Mouse (Mus musculus) stomach, embryonic 15.5 days (tissue): ENCODE measurements around the gene Spdef. TPM values are rescaled to one million over a fixed set of nuclear protein-coding genes. Genes with fewer than 3 reads are reported as not detected.

Source experiments
- ATAC-seq: fragments of 200-750 bp; cut with Nextera tagmentation; 2 replicates; pipeline ENCODE4 v1.8.0; 2017; ENCODE audit warnings: low read depth, moderate number of reproducible peaks, moderate TSS enrichment; ENCODE audit not compliant: insufficient read depth, low FRiP score
- H3K27ac ChIP-seq: fragments of 300-500 bp; sonication (generic); 2 replicates; pipeline ENCODE4 v1.5.1; 2015; ENCODE audit warnings: mild to moderate bottlenecking, inconsistent platforms
- H3K27me3 ChIP-seq: fragments of 300-500 bp; sonication (generic); replicated peaks from 2 replicates; pipeline ENCODE4 v1.6.1; 2015; ENCODE audit warnings: inconsistent platforms
- H3K36me3 ChIP-seq: fragments of 300-500 bp; sonication (generic); 2 replicates; pipeline ENCODE4 v1.6.1; 2015; ENCODE audit warnings: inconsistent platforms
- H3K4me1 ChIP-seq: fragments of 300-500 bp; sonication (generic); 2 replicates; pipeline ENCODE4 v1.6.1; 2015; ENCODE audit warnings: inconsistent platforms
- H3K4me2 ChIP-seq: fragments of 300-500 bp; sonication (generic); 2 replicates; pipeline ENCODE4 v1.6.1; 2015; ENCODE audit warnings: mild to moderate bottlenecking, inconsistent platforms
- H3K4me3 ChIP-seq: fragments of 300-500 bp; sonication (generic); replicated peaks from 2 replicates; pipeline ENCODE4 v1.5.1; 2015; ENCODE audit warnings: inconsistent platforms
- H3K9ac ChIP-seq: fragments of 300-500 bp; sonication (generic); 2 replicates; pipeline ENCODE4 v1.6.1; 2015; ENCODE audit warnings: inconsistent platforms
- H3K9me3 ChIP-seq: fragments of 300-500 bp; sonication (generic); 2 replicates; pipeline ENCODE4 v1.6.1; 2016; ENCODE audit warnings: inconsistent platforms
- WGBS: fragments of 180-500 bp; shearing (Covaris S2); methylation state at CpG from one replicate; pipeline ENCODE4 v1.1.7; 2015; 5-methylcytosine and 5-hydroxymethylcytosine counted together
- polyA plus RNA-seq: library from polyadenylated mRNA; unstranded; fragments of >200 nt; fragmentation: Nextera tagmentation; extraction: Ambion mirVana; gene quantifications from 2 replicates; pipeline ENCODE4 v1.2.1, GENCODE M21; 2015

Spdef gene
- polyA plus RNA-seq, 1 experiment from 2014 or later = 18.9 TPM

GRCm38 (mm10) chr17:27751314-27752202 is 22.8 kb upstream of the Spdef start:
- Histone ChIP-seq H3K4me3 (no peak overlapping the region), H3K4me2 (no peak overlapping the region), H3K9me3 (no peaks in the 10 kb centered on the region), H3K27ac (no peak overlapping the region), H3K27me3 (no peaks in the 10 kb centered on the region), H3K9ac (no peak overlapping the region), H3K36me3 (no peaks in the 10 kb centered on the region), H3K4me1 (0 out of 2 replicates have a peak, but pooled peaks cover under 1% of the 10 kb centered on the region)
- ATAC-seq = no peak
- 85% methylated on average over 8 of the region's 8 CpGs for WGBS

GRCm38 (mm10) chr17:27750451-27750942 is 21.7 kb upstream of the Spdef start:
- Histone ChIP-seq H3K9me3 (no peaks in the 10 kb centered on the region), H3K27ac (no peak overlapping the region), H3K4me3 (no peak overlapping the region), H3K27me3 (no peaks in the 10 kb centered on the region), H3K4me1 (0 out of 2 replicates have a peak, but pooled peaks cover 5% of the 10 kb centered on the region), H3K36me3 (no peaks in the 10 kb centered on the region), H3K9ac (no peak overlapping the region), H3K4me2 (no peak overlapping the region)
- WGBS = 91% methylated on average over 6 of the region's 6 CpGs
- ATAC-seq = no peak

GRCm38 (mm10) chr17:27748123-27748522 is 19.4 kb upstream of the Spdef start:
- no peak overlapping the region for H3K4me3 ChIP-seq
- no peak overlapping the region for H3K9ac ChIP-seq
- no peaks in the 10 kb centered on the region for H3K27me3 ChIP-seq
- H3K9me3 ChIP-seq = no peaks in the 10 kb centered on the region
- H3K4me1 ChIP-seq = 0 out of 2 replicates have a peak, but pooled peaks cover 5% of the 10 kb centered on the region
- 84% methylated on average over 2 of the region's 2 CpGs for WGBS
- no peak for ATAC-seq
- H3K27ac ChIP-seq = no peak overlapping the region
- H3K4me2 ChIP-seq = no peak overlapping the region
- H3K36me3 ChIP-seq = no peaks in the 10 kb centered on the region

- Histone ChIP-seq H3K4me2 (no peak overlapping the region), H3K4me3 (no peak overlapping the region), H3K27ac (no peak overlapping the region), H3K27me3 (no peaks in the 10 kb centered on the region), H3K9ac (no peak overlapping the region), H3K36me3 (no peaks in the 10 kb centered on the region), H3K4me1 (0 out of 2 replicates have a peak, but pooled peaks cover 5% of the 10 kb centered on the region), H3K9me3 (no peaks in the 10 kb centered on the region)
- no peak for ATAC-seq
- 53% methylated on average over 4 of the region's 4 CpGs for WGBS
These were observed 17.7 kb upstream of the Spdef start for GRCm38 (mm10) chr17:27746446-27746845.

- H3K4me2 ChIP-seq = no peak overlapping the region
- 80% methylated on average over 6 of the region's 6 CpGs for WGBS
These were observed 12.2 kb upstream of the Spdef start for GRCm38 (mm10) chr17:27740961-27741360.

GRCm38 (mm10) chr17:27734344-27735073 is 5.8 kb upstream of the Spdef start:
- Histone ChIP-seq H3K9ac (no peak overlapping the region), H3K9me3 (no peaks in the 10 kb centered on the region), H3K27ac (peak overlapping the region; percentile 85), H3K4me2 (peak overlapping the region; percentile 25; the same call in 1 of the 2 replicates), H3K4me3 (no peak overlapping the region), H3K27me3 (no peaks in the 10 kb centered on the region), H3K4me1 (0 out of 2 replicates have a peak, but pooled peaks cover 5% of the 10 kb centered on the region), H3K36me3 (no peaks in the 10 kb centered on the region)
- WGBS = 18% methylated on average over 13 of the region's 13 CpGs
- peak; percentile 90 for ATAC-seq

More at GRCm38 (mm10) chr17:27740961-27741360, 12.2 kb upstream of the Spdef start:
- Histone ChIP-seq H3K27me3 (no peaks in the 10 kb centered on the region), H3K4me3 (no peak overlapping the region), H3K9me3 (no peaks in the 10 kb centered on the region), H3K4me1 (0 out of 2 replicates have a peak, but pooled peaks cover 4% of the 10 kb centered on the region), H3K27ac (no peak overlapping the region), H3K9ac (no peak overlapping the region), H3K36me3 (no peaks in the 10 kb centered on the region)
- no peak for ATAC-seq

- Histone ChIP-seq H3K4me2 (no peak overlapping the region), H3K9me3 (no peaks in the 10 kb centered on the region), H3K4me1 (0 out of 2 replicates have a peak, but pooled peaks cover 8% of the 10 kb centered on the region), H3K9ac (no peak overlapping the region), H3K27me3 (no peaks in the 10 kb centered on the region), H3K36me3 (no peaks in the 10 kb centered on the region), H3K4me3 (no peak overlapping the region), H3K27ac (no peak overlapping the region)
- ATAC-seq = no peak
- 78% methylated on average over 3 of the region's 3 CpGs for WGBS
These were observed 3.9 kb upstream of the Spdef start for GRCm38 (mm10) chr17:27732694-27733093.

GRCm38 (mm10) chr17:27732152-27732551 is 3.4 kb upstream of the Spdef start:
- no peak for ATAC-seq
- Histone ChIP-seq H3K36me3 (no peaks in the 10 kb centered on the region), H3K4me1 (0 out of 2 replicates have a peak, but pooled peaks cover 8% of the 10 kb centered on the region), H3K4me3 (no peak overlapping the region), H3K27me3 (no peaks in the 10 kb centered on the region), H3K4me2 (no peak overlapping the region), H3K9me3 (no peaks in the 10 kb centered on the region), H3K27ac (no peak overlapping the region), H3K9ac (no peak overlapping the region)
- WGBS = 53% methylated on average over 5 of the region's 5 CpGs

- Histone ChIP-seq H3K4me1 (peaks cover 22% of the 10 kb centered on the region), H3K9me3 (no peaks in the 10 kb centered on the region), H3K4me2 (peak overlapping the region; percentile 44), H3K36me3 (no peaks in the 10 kb centered on the region), H3K27me3 (no peaks in the 10 kb centered on the region), H3K4me3 (peak overlapping the region; percentile 37; the same call in 1 of the 2 replicates), H3K9ac (no peak overlapping the region), H3K27ac (peak overlapping the region; percentile 40)
- 35% methylated on average over 7 of the region's 7 CpGs for WGBS
- 0 out of 2 replicates have a peak, but pooled peaks have one; percentile 9 for ATAC-seq
These were observed 2.2 kb downstream of the Spdef start for GRCm38 (mm10) chr17:27726527-27726926.

- Histone ChIP-seq H3K9ac (no peak overlapping the region), H3K9me3 (no peaks in the 10 kb centered on the region), H3K4me3 (no peak overlapping the region), H3K4me2 (peak overlapping the region; percentile 44), H3K27me3 (no peaks in the 10 kb centered on the region), H3K36me3 (no peaks in the 10 kb centered on the region), H3K4me1 (peaks cover 22% of the 10 kb centered on the region), H3K27ac (no peak overlapping the region)
- ATAC-seq = no peak
- 19% methylated on average over 10 of the region's 10 CpGs for WGBS
These were observed 3.3 kb downstream of the Spdef start for GRCm38 (mm10) chr17:27725412-27725811.

- H3K4me1 ChIP-seq = peaks cover 22% of the 10 kb centered on the region
- H3K9ac ChIP-seq = no peak overlapping the region
- no peaks in the 10 kb centered on the region for H3K36me3 ChIP-seq
- H3K9me3 ChIP-seq = no peaks in the 10 kb centered on the region
- no peak for ATAC-seq
- H3K27me3 ChIP-seq = no peaks in the 10 kb centered on the region
- H3K4me2 ChIP-seq = peak overlapping the region; percentile 44; the same call in 1 of the 2 replicates
- H3K27ac ChIP-seq = no peak overlapping the region
- no peak overlapping the region for H3K4me3 ChIP-seq
- WGBS = 48% methylated on average over 10 of the region's 10 CpGs
These were observed 3.7 kb downstream of the Spdef start for GRCm38 (mm10) chr17:27725011-27725410.
